Mouse (Mus musculus) stomach, postnatal 0 days (tissue): ENCODE measurements around the gene Fyn.

Experiments used
- CTCF ChIP-seq: IDR thresholded peaks from 2 replicates; pipeline ENCODE4 v1.5.1; 2016; ENCODE audit warnings: antibody characterized with exemption, low read depth, mild to moderate bottlenecking, moderate library complexity
- EP300 ChIP-seq: optimal IDR thresholded peaks from 2 replicates; pipeline ENCODE3; 2016; ENCODE audit warnings: antibody characterized with exemption

DNA sequence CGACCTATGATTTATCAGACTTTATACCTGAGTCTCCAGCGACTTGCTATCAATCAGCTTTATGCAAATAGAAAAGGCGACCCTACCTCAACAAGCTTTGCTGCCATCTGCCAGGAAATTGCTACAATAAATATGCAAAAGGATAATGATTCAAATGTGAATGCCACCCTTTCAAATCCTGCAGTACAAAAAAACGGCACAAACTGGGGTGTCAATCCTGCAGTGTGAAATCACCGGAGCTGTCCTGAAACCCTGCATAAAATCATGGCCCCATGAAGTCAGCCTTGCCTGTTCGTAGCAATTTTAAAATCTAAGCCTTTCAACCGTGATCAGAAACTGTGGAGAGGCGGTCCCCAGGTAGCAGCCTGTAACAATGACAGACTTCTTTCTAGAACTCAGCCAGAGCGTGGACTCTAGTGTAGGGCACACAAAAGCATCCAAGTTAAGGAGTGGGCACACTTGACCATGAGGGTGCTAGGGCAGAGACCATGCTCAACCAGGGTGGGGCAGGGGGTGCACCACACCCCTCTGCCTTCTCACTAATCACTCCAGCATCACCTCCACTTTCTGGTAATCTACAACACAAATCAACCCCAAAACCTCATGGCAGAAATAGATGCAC lies 203.5 kb downstream of the Fyn start:
- TF ChIP-seq CTCF (no peak), EP300 (no peak)
